Mouse (Mus musculus): Measurements from ENCODE around the gene Tmem217. TPM values are rescaled to one million over a fixed set of nuclear protein-coding genes. Genes with fewer than 3 reads are reported as not detected.

The Tmem217 gene
- total and polyA plus RNA-seq, 3 experiments, result 2.5 to 4.5 TPM; not detected in 1

GRCm38 (mm10) chr17:29579579-29580126, 27.5 kb upstream of the Tmem217 start:
- Histone ChIP-seq H3K4me1 (ENCODE audit: control insufficient read depth in 1 of 2, insufficient read depth in 2 of 2, low read length in 2 of 2) (no peaks in the 10 kb centered on the region), H3K36me3 (ENCODE audit: control insufficient read depth in 1 of 2, insufficient read depth in 2 of 2, low read length in 2 of 2) (no peaks in the 10 kb centered on the region; a peak in 1 of 4 replicates)

GRCm38 (mm10) chr17:29569831-29570230, 17.6 kb upstream of the Tmem217 start:
- Histone ChIP-seq H3K4me3 (ENCODE audit: control insufficient read depth in 1 of 2, insufficient read depth in 1 of 2, low read depth in 2 of 2, low read length in 2 of 2) (no peak overlapping the region), H3K9me3 (replicated peaks; ENCODE audit: insufficient read depth, low read length) (no peaks in the 10 kb centered on the region), H3K79me2 (ENCODE audit: control insufficient read depth, insufficient read depth, low read length, poor library complexity) (no peaks in the 10 kb centered on the region), H3K9ac (ENCODE audit: control insufficient read depth, low read depth, low read length, poor library complexity, severe bottlenecking) (no peak overlapping the region), H3K27me3 (ENCODE audit: control insufficient read depth in 1 of 2, insufficient read depth in 2 of 2, low read length in 2 of 2) (no peaks in the 10 kb centered on the region), H3K27ac (ENCODE audit: control insufficient read depth, low read depth, low read length) (no peak overlapping the region), H3K36me3 (ENCODE audit: control insufficient read depth in 1 of 2, insufficient read depth in 2 of 2, low read length in 2 of 2) (peaks cover 0 to 1% of the 10 kb centered on the region in 2 experiments; a peak in 2 of 4 replicates), H3K4me1 (ENCODE audit: control insufficient read depth in 1 of 2, insufficient read depth in 2 of 2, low read length in 2 of 2) (no peaks in the 10 kb centered on the region)
- TF ChIP-seq CHD1 (IDR thresholded peaks at IDR 0.05; ENCODE audit: low read depth, low read length) (no peak), KAT2A (conservative IDR thresholded peaks at IDR 0.05; ENCODE audit: low read depth, low read length) (no peak), SMC3 (IDR thresholded peaks at IDR 0.05; ENCODE audit: low read depth, low read length) (no peak), TCF12 (IDR thresholded peaks at IDR 0.05; ENCODE audit: low read depth, low read length) (no peak), MAZ (IDR thresholded peaks at IDR 0.05; ENCODE audit: low read depth, low read length) (no peak), ZNF384 (IDR thresholded peaks at IDR 0.05; ENCODE audit: low read depth, low read length) (no peak), ZKSCAN1 (IDR thresholded peaks at IDR 0.05; ENCODE audit: low read depth, low read length) (no peak), POLR2AphosphoS5 (IDR thresholded peaks at IDR 0.05; ENCODE audit: borderline replicate concordance, low read depth, low read length) (no peak), MEF2A (IDR thresholded peaks at IDR 0.05; ENCODE audit: extremely low read depth, insufficient replicate concordance, low read depth, low read length, poor library complexity, severe bottlenecking) (no peak), MXI1 (IDR thresholded peaks at IDR 0.05; ENCODE audit: low read depth, low read length) (no peak), RCOR1 (IDR thresholded peaks at IDR 0.05; ENCODE audit: low read depth, low read length) (no peak), TBP (IDR thresholded peaks at IDR 0.05; ENCODE audit: low read depth, low read length) (no peak), NRF1 (IDR thresholded peaks at IDR 0.05; ENCODE audit: insufficient read depth, low read depth, low read length, poor library complexity, severe bottlenecking) (no peak), JUND (IDR thresholded peaks at IDR 0.05; ENCODE audit: low read depth, low read length) (no peak)
- no peak for DNase-seq (ENCODE audit: low read depth, low spot score)

More at GRCm38 (mm10) chr17:29579579-29580126, 27.5 kb upstream of the Tmem217 start:
- no peak overlapping the region for H3K27ac ChIP-seq (ENCODE audit: control insufficient read depth, low read depth, low read length)
- H3K4me3 ChIP-seq (ENCODE audit: control insufficient read depth in 1 of 2, insufficient read depth in 1 of 2, low read depth in 2 of 2, low read length in 2 of 2), result no peak overlapping the region
- TF ChIP-seq POLR2AphosphoS2 (IDR thresholded peaks at IDR 0.05; ENCODE audit: low read length) (no peak), NRF1 (IDR thresholded peaks at IDR 0.05; ENCODE audit: insufficient read depth, low read depth, low read length, poor library complexity, severe bottlenecking) (no peak), POLR2A (IDR thresholded peaks at IDR 0.05; ENCODE audit: control insufficient read depth in 1 of 2, insufficient read depth in 1 of 2, low read depth in 1 of 2, low read length in 2 of 2, poor library complexity in 1 of 2) (no peak), CHD1 (IDR thresholded peaks at IDR 0.05; ENCODE audit: low read depth, low read length) (no peak), CTCF (IDR thresholded peaks at IDR 0.05 in 2 of 3, conservative IDR thresholded peaks at IDR 0.05 in 1 of 3; ENCODE audit: control insufficient read depth in 1 of 3, insufficient read depth in 1 of 3, low read depth in 2 of 3, low read length in 3 of 3, poor library complexity in 1 of 3, severe bottlenecking in 1 of 3) (no peak), GABPA (IDR thresholded peaks at IDR 0.05; ENCODE audit: low read depth, low read length) (no peak), UBTF (IDR thresholded peaks at IDR 0.05; ENCODE audit: borderline replicate concordance, insufficient read depth, low read depth, low read length) (no peak), RCOR1 (IDR thresholded peaks at IDR 0.05; ENCODE audit: low read depth, low read length) (no peak), RAD21 (IDR thresholded peaks at IDR 0.05; ENCODE audit: low read depth, low read length) (no peak), SIN3A (IDR thresholded peaks at IDR 0.05; ENCODE audit: low read length) (no peak), BHLHE40 (IDR thresholded peaks at IDR 0.05; ENCODE audit: borderline replicate concordance, low read depth, low read length) (no peak), MXI1 (IDR thresholded peaks at IDR 0.05; ENCODE audit: low read depth, low read length) (no peak), KAT2A (conservative IDR thresholded peaks at IDR 0.05; ENCODE audit: low read depth, low read length) (no peak), USF1 (IDR thresholded peaks at IDR 0.05; ENCODE audit: low read depth, low read length) (no peak), TBP (IDR thresholded peaks at IDR 0.05; ENCODE audit: low read depth, low read length) (no peak), NELFE (IDR thresholded peaks at IDR 0.05; ENCODE audit: low read depth, low read length) (no peak), MAZ (IDR thresholded peaks at IDR 0.05; ENCODE audit: low read depth, low read length) (no peak), SMC3 (IDR thresholded peaks at IDR 0.05; ENCODE audit: low read depth, low read length) (no peak), HCFC1 (IDR thresholded peaks at IDR 0.05; ENCODE audit: low read depth, low read length) (no peak), MYC (IDR thresholded peaks at IDR 0.05; ENCODE audit: low read depth, low read length) (no peak)
- H3K9ac ChIP-seq (ENCODE audit: control insufficient read depth, low read depth, low read length, poor library complexity, severe bottlenecking), result no peak overlapping the region
- DNase-seq (ENCODE audit: low read depth, low spot score), result no peak
- H3K27me3 ChIP-seq (ENCODE audit: control insufficient read depth in 1 of 2, insufficient read depth in 2 of 2, low read length in 2 of 2), result no peaks in the 10 kb centered on the region
- no peaks in the 10 kb centered on the region for H3K79me2 ChIP-seq (ENCODE audit: control insufficient read depth, insufficient read depth, low read length, poor library complexity)
- no peaks in the 10 kb centered on the region for H3K9me3 ChIP-seq (replicated peaks; ENCODE audit: insufficient read depth, low read length)
